Mouse (Mus musculus): ENCODE results near the gene Krt84. TPM values are rescaled to one million over a fixed set of nuclear protein-coding genes. Genes with fewer than 3 reads are reported as not detected.
A peak's percentile ranks its signal among the peaks of the same experiment; 100 is the strongest.

Krt84 gene
- polyA plus RNA-seq, 1 experiment, result not detected

GRCm38 (mm10) chr15:101493713-101494112 is 38.9 kb downstream of the Krt84 start:
- no peak for DNase-seq (ENCODE audit: low read depth)

DNA sequence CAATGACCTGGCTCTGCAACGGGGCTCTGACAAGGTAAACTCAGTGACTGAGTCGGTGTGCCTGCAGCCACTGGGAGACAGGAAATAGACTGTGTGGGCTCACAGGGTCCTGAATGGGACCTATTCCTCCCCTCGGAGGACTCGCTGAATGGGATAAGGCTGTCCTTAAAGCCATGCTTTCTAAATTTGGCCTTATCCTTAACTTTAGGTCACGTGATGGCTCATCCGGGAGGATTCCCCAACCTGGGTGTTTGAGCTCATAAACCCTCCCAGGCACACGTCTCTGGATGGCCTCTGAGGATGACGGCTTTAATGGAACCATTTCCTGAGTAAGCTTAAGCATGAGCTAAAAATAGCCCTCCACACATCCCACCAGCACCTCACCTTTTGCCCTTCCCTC is 39.9 kb downstream of the Krt84 start:
- no peak for DNase-seq (ENCODE audit: low read depth)
- TF ChIP-seq POLR2A (IDR thresholded peaks at IDR 0.05; ENCODE audit: borderline replicate concordance, extremely low read depth, insufficient read depth, insufficient read length, poor library complexity, severe bottlenecking), result no peak
- TF ChIP-seq CTCF (IDR thresholded peaks at IDR 0.05; ENCODE audit: borderline replicate concordance, extremely low read depth, insufficient read depth, insufficient read length), result no peak

More at GRCm38 (mm10) chr15:101493713-101494112, 38.9 kb downstream of the Krt84 start:
- TF ChIP-seq POLR2A (IDR thresholded peaks at IDR 0.05; ENCODE audit: borderline replicate concordance, extremely low read depth, insufficient read depth, insufficient read length, poor library complexity, severe bottlenecking), result no peak
- no peak for TF ChIP-seq CTCF (IDR thresholded peaks at IDR 0.05; ENCODE audit: borderline replicate concordance, extremely low read depth, insufficient read depth, insufficient read length)

DNA sequence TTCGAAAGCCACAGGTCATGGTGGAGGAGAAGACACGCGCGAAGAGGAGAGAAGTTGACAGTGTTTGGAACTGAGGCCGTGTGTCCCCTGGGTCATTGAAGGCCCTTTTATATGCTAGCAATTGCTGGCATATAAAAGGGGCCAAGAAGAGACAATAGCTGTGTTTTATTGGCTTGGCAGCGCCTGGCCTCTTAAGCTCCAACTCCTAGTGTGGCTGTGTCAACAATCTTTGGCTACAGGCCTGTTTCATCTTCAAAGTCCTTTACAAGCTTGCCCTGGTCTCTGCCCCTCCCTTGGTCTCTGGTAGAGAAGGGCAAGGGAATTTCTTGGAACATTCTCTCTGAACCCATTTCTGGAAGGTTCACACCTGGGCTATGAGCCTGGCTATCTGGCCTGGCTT is 41.2 kb downstream of the Krt84 start, which contains the start of gene Krt83:
Gene Krt83, minus strand, starts transcription at position 82 of the 400 bp plus-strand sequence.
- peak; percentile 31 for DNase-seq (ENCODE audit: low read depth)

DNA sequence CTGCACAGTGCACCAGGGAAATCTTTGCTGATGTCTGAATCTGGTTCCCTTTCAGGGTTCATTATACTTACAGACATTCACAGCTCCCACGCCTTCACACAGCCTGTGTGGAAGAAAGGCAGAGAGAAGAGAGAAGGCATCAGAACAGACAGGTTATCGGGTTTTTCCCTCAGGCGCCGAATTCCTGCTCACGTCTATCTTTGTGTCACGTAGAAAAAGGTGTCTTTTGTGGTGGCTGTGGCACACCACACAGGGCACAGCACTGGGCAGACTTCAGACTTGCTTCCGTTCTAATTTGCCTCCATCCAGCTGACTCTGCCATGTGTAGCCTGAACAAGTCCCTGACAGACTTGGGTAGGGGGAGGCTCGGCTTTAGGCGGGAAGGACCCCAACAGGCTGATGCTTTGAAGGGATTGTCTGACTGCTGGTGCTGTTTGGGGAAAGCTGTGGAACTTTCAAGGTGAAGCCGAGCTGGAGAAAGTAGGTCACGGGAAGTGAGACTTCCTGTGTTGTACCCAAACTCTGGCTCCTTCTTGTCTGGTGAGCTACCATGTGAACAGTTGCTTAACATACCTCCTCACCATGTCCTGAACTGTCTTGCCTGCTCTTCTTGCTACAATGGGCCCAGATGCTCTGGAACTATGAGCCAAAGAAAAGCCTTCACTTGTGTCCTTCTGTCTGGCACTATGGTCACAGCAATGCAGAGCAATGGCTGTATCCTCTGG is 46.5 kb downstream of the Krt84 start:
- TF ChIP-seq CTCF (IDR thresholded peaks at IDR 0.05; ENCODE audit: borderline replicate concordance, extremely low read depth, insufficient read depth, insufficient read length) (no peak), POLR2A (IDR thresholded peaks at IDR 0.05; ENCODE audit: borderline replicate concordance, extremely low read depth, insufficient read depth, insufficient read length, poor library complexity, severe bottlenecking) (no peak)
- no peak for DNase-seq (ENCODE audit: low read depth)

More for the DNA sequence above, 41.2 kb downstream of the Krt84 start, which contains the start of gene Krt83:
- TF ChIP-seq POLR2A (IDR thresholded peaks at IDR 0.05; ENCODE audit: borderline replicate concordance, extremely low read depth, insufficient read depth, insufficient read length, poor library complexity, severe bottlenecking) (no peak), CTCF (IDR thresholded peaks at IDR 0.05; ENCODE audit: borderline replicate concordance, extremely low read depth, insufficient read depth, insufficient read length) (no peak)

DNA sequence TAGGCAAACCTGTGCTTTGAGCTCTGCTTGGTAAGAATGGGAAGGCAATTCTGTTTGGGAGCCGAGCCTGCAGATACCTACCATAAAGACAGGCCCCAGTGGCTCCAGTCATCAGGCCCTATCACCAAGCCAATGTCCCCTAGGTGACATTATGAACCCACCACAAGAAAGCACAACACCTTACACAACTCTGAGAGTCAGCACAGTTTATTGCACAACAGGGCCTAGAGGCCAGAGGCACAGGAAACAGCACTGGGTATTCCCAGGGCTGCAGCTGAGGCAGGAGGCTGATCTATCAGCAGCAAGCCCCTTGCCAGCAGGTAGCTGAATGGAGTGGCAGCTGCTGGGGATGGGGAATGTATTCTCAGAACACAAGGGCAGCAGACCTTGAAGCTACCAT is 47.7 kb downstream of the Krt84 start:
- TF ChIP-seq POLR2A (IDR thresholded peaks at IDR 0.05; ENCODE audit: borderline replicate concordance, extremely low read depth, insufficient read depth, insufficient read length, poor library complexity, severe bottlenecking), result no peak
- no peak for TF ChIP-seq CTCF (IDR thresholded peaks at IDR 0.05; ENCODE audit: borderline replicate concordance, extremely low read depth, insufficient read depth, insufficient read length)
- DNase-seq (ENCODE audit: low read depth), result no peak

GRCm38 (mm10) chr15:101483646-101484045 is 49.0 kb downstream of the Krt84 start:
- no peak for DNase-seq (ENCODE audit: low read depth)
- TF ChIP-seq POLR2A (IDR thresholded peaks at IDR 0.05; ENCODE audit: borderline replicate concordance, extremely low read depth, insufficient read depth, insufficient read length, poor library complexity, severe bottlenecking), result no peak
- no peak for TF ChIP-seq CTCF (IDR thresholded peaks at IDR 0.05; ENCODE audit: borderline replicate concordance, extremely low read depth, insufficient read depth, insufficient read length)

DNA sequence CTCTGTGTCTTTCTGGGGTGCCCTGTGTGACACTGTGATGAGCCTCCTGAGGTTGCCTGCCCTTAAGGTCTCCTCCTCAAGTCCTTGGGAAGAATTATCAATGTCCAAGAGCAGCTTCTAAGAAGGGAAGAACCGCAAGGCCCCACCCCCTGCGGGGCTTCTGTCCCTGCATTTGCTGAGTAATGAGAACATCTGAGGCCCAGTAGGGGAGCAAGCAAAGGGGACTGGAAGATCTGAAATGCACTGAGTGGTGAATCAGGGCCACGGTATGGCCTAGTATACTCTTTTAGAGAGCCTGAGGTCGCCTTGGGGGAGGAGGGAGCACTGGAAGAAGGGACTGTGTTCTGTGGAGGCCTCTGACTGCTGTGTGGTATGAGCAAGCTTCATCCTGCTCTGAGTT is 50.6 kb downstream of the Krt84 start:
- no peak for TF ChIP-seq CTCF (IDR thresholded peaks at IDR 0.05; ENCODE audit: borderline replicate concordance, extremely low read depth, insufficient read depth, insufficient read length)
- TF ChIP-seq POLR2A (IDR thresholded peaks at IDR 0.05; ENCODE audit: borderline replicate concordance, extremely low read depth, insufficient read depth, insufficient read length, poor library complexity, severe bottlenecking), result no peak
- DNase-seq (ENCODE audit: low read depth), result no peak

- peak; percentile 71 for DNase-seq (ENCODE audit: low read depth)
- TF ChIP-seq CTCF (IDR thresholded peaks at IDR 0.05; ENCODE audit: borderline replicate concordance, extremely low read depth, insufficient read depth, insufficient read length), result no peak
Observed at GRCm38 (mm10) chr15:101479666-101480060, 53.0 kb downstream of the Krt84 start.

- DNase-seq (ENCODE audit: low read depth), result peak; percentile 63
- TF ChIP-seq CTCF (IDR thresholded peaks at IDR 0.05; ENCODE audit: borderline replicate concordance, extremely low read depth, insufficient read depth, insufficient read length) (peak; percentile 58), POLR2A (IDR thresholded peaks at IDR 0.05; ENCODE audit: borderline replicate concordance, extremely low read depth, insufficient read depth, insufficient read length, poor library complexity, severe bottlenecking) (no peak)
Observed at GRCm38 (mm10) chr15:101479007-101479665, 53.5 kb downstream of the Krt84 start.

Other genes starting within 250 kb of the Krt84 start
- 58.9 and 75.1 TPM in 2 replicates for gene Atg101, start 248.5 kb downstream of the Krt84 start, polyA plus RNA-seq (2012; rRNA removed)
- 0.41 and 0.42 TPM in 2 replicates for gene 6030408B16Rik, start 239.6 kb downstream of the Krt84 start, polyA plus RNA-seq (2012; rRNA removed)
- gene Krt80, start 162.7 kb downstream of the Krt84 start, polyA plus RNA-seq (2012; rRNA removed), result 0.19 and 0.22 TPM in 2 replicates
- 1.4 and 4.1 TPM in 2 replicates for gene Krt7, start 121.8 kb downstream of the Krt84 start, polyA plus RNA-seq (2012; rRNA removed)
- gene Krt87, start 94.0 kb downstream of the Krt84 start, polyA plus RNA-seq (2012; rRNA removed), result 0.11 and 0.18 TPM in 2 replicates
- not detected in 2 replicates for gene Krt88, start 85.1 kb downstream of the Krt84 start, polyA plus RNA-seq (2012; rRNA removed)
- not detected in 2 replicates for gene Krt81, start 69.1 kb downstream of the Krt84 start, polyA plus RNA-seq (2012; rRNA removed)
- 0.08 TPM in 1 of 2 replicates, not detected in the other for gene Krt86, start 59.3 kb downstream of the Krt84 start, polyA plus RNA-seq (2012; rRNA removed)
- not detected in 2 replicates for gene Krt83, start 41.3 kb downstream of the Krt84 start, polyA plus RNA-seq (2012; rRNA removed)
- not detected in 2 replicates for gene Gm49425, start 15.6 kb downstream of the Krt84 start, polyA plus RNA-seq (2012; rRNA removed)
- gene Krt82, start 17.8 kb upstream of the Krt84 start, polyA plus RNA-seq (2012; rRNA removed), result not detected in 2 replicates
- 0.10 and 0.11 TPM in 2 replicates for gene Krt90, start 30.1 kb upstream of the Krt84 start, polyA plus RNA-seq (2012; rRNA removed)
- 0.06 and 0.07 TPM in 2 replicates for gene Krt75, start 41.1 kb upstream of the Krt84 start, polyA plus RNA-seq (2012; rRNA removed)
- gene Gm5414, start 95.4 kb upstream of the Krt84 start, polyA plus RNA-seq (2012; rRNA removed), result not detected in 2 replicates
- gene Gm5478, start 114.6 kb upstream of the Krt84 start, polyA plus RNA-seq (2012; rRNA removed), result not detected in 2 replicates
- gene Krt6b, start 147.5 kb upstream of the Krt84 start, polyA plus RNA-seq (2012; rRNA removed), result not detected in 2 replicates
- gene Krt6a, start 161.5 kb upstream of the Krt84 start, polyA plus RNA-seq (2012; rRNA removed), result 0.29 and 0.57 TPM in 2 replicates
- 33.7 and 53.0 TPM in 2 replicates for gene Krt5, start 180.1 kb upstream of the Krt84 start, polyA plus RNA-seq (2012; rRNA removed)
- 0.09 and 0.18 TPM in 2 replicates for gene Krt71, start 210.3 kb upstream of the Krt84 start, polyA plus RNA-seq (2012; rRNA removed)

Data from brain, embryonic 14.5 days (tissue).